Mouse (Mus musculus) ES-E14 (cell line): ENCODE measurements around the gene Ndufs2. TPM values are rescaled to one million over a fixed set of nuclear protein-coding genes. Genes with fewer than 3 reads are reported as not detected.

Experiments used
- DNase-seq: peaks from one replicate; pipeline ENCODE4 v3.0.0-alpha.2; 2013; ENCODE audit warnings: low read depth, low spot score
- H3K27ac ChIP-seq: 2 replicates; pipeline ENCODE4 v1.5.1; 2012; ENCODE audit warnings: low read depth, mild to moderate bottlenecking, low read length, moderate library complexity, mixed read lengths; ENCODE audit not compliant: poor library complexity, insufficient read depth, severe bottlenecking
- H3K36me3 ChIP-seq: 2 replicates; pipeline ENCODE4 v1.6.1; 2012; ENCODE audit warnings: mild to moderate bottlenecking, low read length, moderate library complexity, mixed read lengths; ENCODE audit not compliant: control insufficient read depth, poor library complexity, insufficient read depth, severe bottlenecking
- H3K4me1 ChIP-seq, 2 experiments: fragments of 150-350 bp in 1 of 2; sonication (generic) in 1 of 2; 2 replicates each; pipeline ENCODE4 v1.6.1; 2012; ENCODE audit warnings: low read length in 2 of 2, mild to moderate bottlenecking in 1 of 2, mixed read lengths in 1 of 2; ENCODE audit not compliant: control insufficient read depth in 2 of 2, insufficient read depth in 2 of 2, poor library complexity in 1 of 2
- H3K4me3 ChIP-seq, 2 experiments: fragments of 150-350 bp in 1 of 2; sonication (generic) in 1 of 2; 2 replicates each; pipeline ENCODE4 v1.5.1; 2012; ENCODE audit warnings: low read length in 2 of 2, low read depth in 1 of 2, mild to moderate bottlenecking in 1 of 2, mixed read lengths in 1 of 2; ENCODE audit not compliant: insufficient read depth in 1 of 2, poor library complexity in 1 of 2, severe bottlenecking in 1 of 2
- H3K9ac ChIP-seq: 2 replicates; pipeline ENCODE4 v1.6.1; 2012; ENCODE audit warnings: low read depth, mild to moderate bottlenecking, low read length, mixed read lengths; ENCODE audit not compliant: poor library complexity, insufficient read depth, severe bottlenecking
- H3K9me3 ChIP-seq: fragments of 150-350 bp; sonication (generic); 2 replicates; pipeline ENCODE4 v1.6.1; 2012; ENCODE audit warnings: low read depth, mild to moderate bottlenecking, low read length; ENCODE audit not compliant: control insufficient read depth, insufficient read depth
- CHD2 ChIP-seq: IDR thresholded peaks from 2 replicates; pipeline ENCODE4 v1.6.1; 2014; ENCODE audit warnings: mild to moderate bottlenecking, low read depth, low read length, inconsistent platforms
- HCFC1 ChIP-seq: IDR thresholded peaks from 2 replicates; pipeline ENCODE4 v1.6.1; 2012; ENCODE audit warnings: low read length, inconsistent platforms, borderline replicate concordance; ENCODE audit not compliant: insufficient read depth
- MAFK ChIP-seq: IDR thresholded peaks from 2 replicates; pipeline ENCODE4 v1.6.1; 2014; ENCODE audit warnings: mild to moderate bottlenecking, low read depth, low read length, inconsistent platforms; ENCODE audit not compliant: insufficient read depth
- ZC3H11A ChIP-seq: IDR thresholded peaks from 2 replicates; pipeline ENCODE4 v1.6.1; 2012; ENCODE audit warnings: low read depth, mild to moderate bottlenecking, inconsistent platforms, low read length, borderline replicate concordance
- ZNF384 ChIP-seq: IDR thresholded peaks from 2 replicates; pipeline ENCODE4 v1.6.1; 2012; ENCODE audit warnings: low read depth, low read length, inconsistent platforms
- in situ Hi-C, 2 experiments: fragments of 600-800 bp; cut with MboI; formaldehyde crosslinking; loops; one replicate each; pipeline ENCODE4 v1.15.1; 2025; ENCODE audit warnings: low sequenced_read_pairs in 2 of 2, inconsistent platforms in 1 of 2; ENCODE audit not compliant: unreplicated experiment in 2 of 2
- total RNA-seq: library from RNA; depleted of rRNA; stranded (reverse); fragments of 300-350 nt; gene quantifications from 2 replicates; pipeline ENCODE4 v1.2.3, GENCODE M21; 2012

Gene Ndufs2
- total RNA-seq, 1 experiment, result 175 TPM

- no peaks in the 10 kb centered on the region for H3K9me3 ChIP-seq
- no peak overlapping the region for H3K27ac ChIP-seq
- no peak overlapping the region for H3K4me3 ChIP-seq
- H3K9ac ChIP-seq, result no peak overlapping the region
- peaks cover 8% of the 10 kb centered on the region; the same call in 1 of the 2 replicates for H3K36me3 ChIP-seq
- H3K4me1 ChIP-seq, result peaks cover 2 to 11% of the 10 kb centered on the region in 2 experiments; a peak in 2 of 4 replicates
- in situ Hi-C loops, result no loop called here
- TF ChIP-seq HCFC1 (no peak), ZNF384 (no peak)
- no peak for DNase-seq
Observed at GRCm38 (mm10) chr1:171223796-171224195, 27.4 kb downstream of the Ndufs2 start.

- H3K4me3 ChIP-seq, result no peak overlapping the region
- no peak overlapping the region for H3K9ac ChIP-seq
- H3K36me3 ChIP-seq, result peaks cover 8% of the 10 kb centered on the region; the same call in 1 of the 2 replicates
- no peak for DNase-seq
- peak overlapping the region; percentile 63; the same call in 1 of the 2 replicates for H3K27ac ChIP-seq
- peaks cover 2 to 12% of the 10 kb centered on the region in 2 experiments; a peak in 3 of 4 replicates for H3K4me1 ChIP-seq
- in situ Hi-C loops, result no loop called here
- TF ChIP-seq ZNF384 (no peak), CHD2 (no peak), ZC3H11A (no peak), MAFK (no peak), HCFC1 (no peak)
- no peaks in the 10 kb centered on the region for H3K9me3 ChIP-seq
Observed at GRCm38 (mm10) chr1:171223168-171223567, 28.0 kb downstream of the Ndufs2 start.

- Histone ChIP-seq H3K27ac (peak within 1 kb of the TSS; percentile 63; the same call in 1 of the 2 replicates), H3K4me3 (peak within 1 kb of the TSS; percentile 70 to 78), H3K4me1 (peaks cover 2 to 12% of the 10 kb centered on the region in 2 experiments; a peak in 3 of 4 replicates), H3K9me3 (no peaks in the 10 kb centered on the region), H3K9ac (peak within 1 kb of the TSS; percentile 69), H3K36me3 (peaks cover 8% of the 10 kb centered on the region; the same call in 1 of the 2 replicates)
- DNase-seq, result peak; percentile 97
- TF ChIP-seq ZNF384 (no peak), MAFK (no peak), HCFC1 (peak; percentile 92), CHD2 (0 out of 2 replicates have a peak, but pooled peaks have one; percentile 53), ZC3H11A (0 out of 2 replicates have a peak, but pooled peaks have one; percentile 4)
- in situ Hi-C loops, result no loop called here
Observed at GRCm38 (mm10) chr1:171222238-171223155, 28.7 kb downstream of the Ndufs2 start, which contains the start of gene Tomm40l. TSS of gene Tomm40l (minus strand) at chr1:171222514.

GRCm38 (mm10) chr1:171221281-171222193 is 29.7 kb downstream of the Ndufs2 start:
- Histone ChIP-seq H3K36me3 (peaks cover 8% of the 10 kb centered on the region; the same call in 1 of the 2 replicates), H3K27ac (peak overlapping the region; percentile 39; the same call in 1 of the 2 replicates), H3K9me3 (no peaks in the 10 kb centered on the region), H3K4me1 (peaks cover 2 to 12% of the 10 kb centered on the region in 2 experiments; a peak in 3 of 4 replicates), H3K4me3 (peak overlapping the region; percentile 70 to 78), H3K9ac (peak overlapping the region; percentile 69)
- in situ Hi-C loops, result no loop called here
- DNase-seq, result no peak
- TF ChIP-seq ZNF384, result no peak
